ENCODE assay signal across 8 mouse cellular contexts in genomic region chr12:76369978-76370830, GRCm38 (mm10). TPM values are rescaled to one million over a fixed set of nuclear protein-coding genes. Genes with fewer than 3 reads are reported as not detected.
A peak's percentile ranks its signal among the peaks of the same experiment; 100 is the strongest.
DNase-seq lines count a peak whose midpoint lies in the region; ATAC-seq and TF ChIP-seq lines count a peak whose summit lies in the region.

Gene Zbtb1, plus strand, starts transcription at chr12:76370266.

- under 1% methylated on average over 63 of the region's 99 CpGs for WGBS in forebrain, embryonic 13.5 days
- WGBS in large intestine, adult 2 months: under 1% methylated on average over 97 of the region's 99 CpGs
- under 1% methylated on average over 99 of the region's 99 CpGs for WGBS in lung, adult 2 months
- under 1% methylated on average over 85 of the region's 99 CpGs for WGBS in neural tube, embryonic 15.5 days

- H3K4me2 ChIP-seq in CH12.LX (ENCODE audit: insufficient read depth, low read depth, poor library complexity, severe bottlenecking): no peak within 1 kb of the TSS
- H3K4me2 ChIP-seq in forebrain, embryonic 13.5 days: peak within 1 kb of the TSS; percentile 84
- peak within 1 kb of the TSS; percentile 90 for H3K4me2 ChIP-seq in neural tube, embryonic 15.5 days

- ATAC-seq in forebrain, embryonic 13.5 days: peak; percentile 78
- peak; percentile 42 for ATAC-seq in neural tube, embryonic 15.5 days (ENCODE audit: low FRiP score)

- peaks cover 0 to 4% of the 10 kb centered on the region in 2 experiments for H3K36me3 ChIP-seq in CH12.LX (replicated peaks in 1 of 2; ENCODE audit: control insufficient read depth in 1 of 2, insufficient read depth in 1 of 2, low read length in 1 of 2)
- no peaks in the 10 kb centered on the region for H3K36me3 ChIP-seq in forebrain, embryonic 13.5 days (ENCODE audit: poor library complexity, severe bottlenecking)
- H3K36me3 ChIP-seq in neural tube, embryonic 15.5 days: no peaks in the 10 kb centered on the region

- dilution Hi-C loops in CH12.LX (cut with MboI; ENCODE audit: extremely low pct_ligation_motif_present, extremely low pct_unique_long_range_greater_than_20kb, low sequenced_read_pairs): no loop called here

- TF ChIP-seq POLR2A in CH12.LX (IDR thresholded peaks at IDR 0.05; ENCODE audit: low read depth, low read length): peak; percentile 64
- peak; percentile 66; the same call in 1 of the 2 replicates for TF ChIP-seq POLR2A in lung, adult 2 months (IDR thresholded peaks at IDR 0.05; ENCODE audit: borderline replicate concordance, extremely low read depth, low read depth, low read length)

- H3K27me3 ChIP-seq in CH12.LX (replicated peaks): no peaks in the 10 kb centered on the region
- no peaks in the 10 kb centered on the region for H3K27me3 ChIP-seq in forebrain, embryonic 13.5 days
- H3K27me3 ChIP-seq in neural tube, embryonic 15.5 days (replicated peaks): no peaks in the 10 kb centered on the region

- no peak for TF ChIP-seq EP300 in CH12.LX (IDR thresholded peaks at IDR 0.05; ENCODE audit: low read length)

- in situ Hi-C loops in CH12.LX (cut with MboI; ENCODE audit: low pct_ligation_motif_present, low pct_unique_long_range_greater_than_20kb, low sequenced_read_pairs): loop anchor here (5.0 to 10.0 kb wide), 3 partner anchors 37 to 225 kb away; no protein-coding TSS in a partner anchor

- H3K4me3 ChIP-seq in CH12.LX (replicated peaks in 1 of 3; ENCODE audit: low read depth in 2 of 3, low read length in 2 of 3, poor library complexity in 1 of 3): peak within 1 kb of the TSS; percentile 75 to 99 (median 77)
- H3K4me3 ChIP-seq in forebrain, embryonic 13.5 days: peak within 1 kb of the TSS; percentile 88
- H3K4me3 ChIP-seq in lung, adult 2 months (replicated peaks; ENCODE audit: extremely low read depth, low read depth, low read length): peak within 1 kb of the TSS; percentile 89
- H3K4me3 ChIP-seq in neural tube, embryonic 15.5 days (replicated peaks): peak within 1 kb of the TSS; percentile 97

- H3K79me2 ChIP-seq in CH12.LX (replicated peaks; ENCODE audit: control insufficient read depth, extremely low read depth, insufficient read depth, poor library complexity, severe bottlenecking): peaks cover 76% of the 10 kb centered on the region

- TF ChIP-seq RAD21 in CH12.LX (IDR thresholded peaks at IDR 0.05; ENCODE audit: low read depth, low read length): no peak

- H3K4me1 ChIP-seq in CH12.LX (ENCODE audit: control insufficient read depth in 1 of 2, insufficient read depth in 2 of 2): peaks cover 0 to 50% of the 10 kb centered on the region in 2 experiments; a peak in 2 of 4 replicates
- peaks cover 49% of the 10 kb centered on the region for H3K4me1 ChIP-seq in forebrain, embryonic 13.5 days
- H3K4me1 ChIP-seq in lung, adult 2 months (ENCODE audit: control insufficient read depth, insufficient read depth, low read length): peaks cover 13% of the 10 kb centered on the region; the same call in 1 of the 2 replicates
- peaks cover 39% of the 10 kb centered on the region for H3K4me1 ChIP-seq in neural tube, embryonic 15.5 days

- intact Hi-C loops in heart, postnatal 10 days (cut with DNase I): loop anchor here (2.0 kb wide), 1 partner anchor 33 kb away; no protein-coding TSS in a partner anchor

- peak; percentile 54 for DNase-seq in CH12.LX (ENCODE audit: extremely low read depth)
- peak; percentile 58 for DNase-seq in c-Kit-positive CD71-positive TER-119-positive erythroid progenitor cells, embryonic 14.5 days (ENCODE audit: low spot score)
- peak; percentile 89 for DNase-seq in heart, postnatal 10 days
- peak; percentile 14 for DNase-seq in large intestine, adult 2 months (ENCODE audit: low read depth, low spot score)
- DNase-seq in lung, adult 2 months: peak; percentile 82
- DNase-seq in testis, postnatal 14 days (ENCODE audit: low spot score): peak; percentile 82

- peak in 1 of 2 experiments; percentile 10; a peak in 1 of 4 replicates for TF ChIP-seq CTCF in CH12.LX (conservative IDR thresholded peaks at IDR 0.05 in 1 of 2, IDR thresholded peaks at IDR 0.05 in 1 of 2; ENCODE audit: low read depth in 2 of 2, low read length in 2 of 2)
- TF ChIP-seq CTCF in lung, adult 2 months (IDR thresholded peaks at IDR 0.05; ENCODE audit: insufficient read depth, low read length): no peak

- H3K9ac ChIP-seq in CH12.LX (ENCODE audit: insufficient read depth, low read depth): peak within 1 kb of the TSS; percentile 96
- peak within 1 kb of the TSS; percentile 99 for H3K9ac ChIP-seq in forebrain, embryonic 13.5 days
- peak within 1 kb of the TSS; percentile 99 for H3K9ac ChIP-seq in neural tube, embryonic 15.5 days (replicated peaks)

- peak within 1 kb of the TSS; percentile 98 for H3K27ac ChIP-seq in CH12.LX (ENCODE audit: insufficient read depth, low read depth)
- H3K27ac ChIP-seq in forebrain, embryonic 13.5 days: peak within 1 kb of the TSS; percentile 98
- H3K27ac ChIP-seq in neural tube, embryonic 15.5 days (replicated peaks): peak within 1 kb of the TSS; percentile 98

- no peaks in the 10 kb centered on the region for H3K9me3 ChIP-seq in CH12.LX (replicated peaks; ENCODE audit: low read length)
- no peaks in the 10 kb centered on the region for H3K9me3 ChIP-seq in forebrain, embryonic 13.5 days (replicated peaks)
- H3K9me3 ChIP-seq in neural tube, embryonic 15.5 days (replicated peaks): no peaks in the 10 kb centered on the region

TF ChIP-seq in CH12.LX, 34 proteins besides CTCF, POLR2A, EP300 and RAD21:
- TF ChIP-seq UBTF (IDR thresholded peaks at IDR 0.05; ENCODE audit: low read depth, low read length) (peak; percentile 98), USF2 (conservative IDR thresholded peaks at IDR 0.05; ENCODE audit: low read depth, low read length) (no peak), KAT2A (IDR thresholded peaks at IDR 0.05; ENCODE audit: insufficient replicate concordance, low read length) (no peak), PAX5 (IDR thresholded peaks at IDR 0.05; ENCODE audit: low read length) (no peak), HCFC1 (IDR thresholded peaks at IDR 0.05; ENCODE audit: low read depth, low read length) (peak; percentile 28), MAX (IDR thresholded peaks at IDR 0.05; ENCODE audit: low read length) (no peak), BHLHE40 (IDR thresholded peaks at IDR 0.05; ENCODE audit: low read depth, low read length) (peak; percentile 32; the same call in 1 of the 2 replicates), NRF1 (IDR thresholded peaks at IDR 0.05; ENCODE audit: low read depth, low read length) (peak; percentile 47; the same call in 1 of the 2 replicates), IRF4 (IDR thresholded peaks at IDR 0.05; ENCODE audit: low read depth, low read length) (no peak; the same call in 1 of the 2 replicates), POLR2AphosphoS2 (IDR thresholded peaks at IDR 0.05; ENCODE audit: low read depth, low read length) (no peak), ZNF384 (IDR thresholded peaks at IDR 0.05; ENCODE audit: low read depth, low read length) (no peak), NELFE (IDR thresholded peaks at IDR 0.05; ENCODE audit: low read depth, low read length) (peak; percentile 35; the same call in 1 of the 2 replicates), SIN3A (IDR thresholded peaks at IDR 0.05; ENCODE audit: low read length) (peak; percentile 33; the same call in 1 of the 2 replicates), SMC3 (IDR thresholded peaks at IDR 0.05; ENCODE audit: low read depth, low read length) (no peak), TBP (conservative IDR thresholded peaks at IDR 0.05; ENCODE audit: low read depth, low read length) (no peak), TCF12 (IDR thresholded peaks at IDR 0.05; ENCODE audit: low read depth, low read length) (peak; percentile 58), MYC (IDR thresholded peaks at IDR 0.05; ENCODE audit: low read depth, low read length) (no peak), USF1 (IDR thresholded peaks at IDR 0.05; ENCODE audit: low read depth, low read length) (no peak), MEF2A (IDR thresholded peaks at IDR 0.05; ENCODE audit: borderline replicate concordance, low read depth, low read length) (no peak), E2F4 (IDR thresholded peaks at IDR 0.05; ENCODE audit: insufficient replicate concordance, low read depth, low read length) (no peak), MAFK (IDR thresholded peaks at IDR 0.05; ENCODE audit: insufficient replicate concordance, low read length) (no peak), ETS1 (conservative IDR thresholded peaks at IDR 0.05; ENCODE audit: low read depth, low read length) (no peak), CHD2 (IDR thresholded peaks at IDR 0.05; ENCODE audit: low read length) (no peak), JUND (conservative IDR thresholded peaks at IDR 0.05; ENCODE audit: low read depth, low read length) (no peak), ELF1 (IDR thresholded peaks at IDR 0.05; ENCODE audit: low read depth, low read length) (0 out of 2 replicates have a peak, but pooled peaks have one; percentile 37), ZKSCAN1 (IDR thresholded peaks at IDR 0.05; ENCODE audit: borderline replicate concordance, low read depth, low read length) (no peak), CHD1 (IDR thresholded peaks at IDR 0.05; ENCODE audit: low read depth, low read length) (peak; percentile 8; the same call in 1 of the 2 replicates), ZMIZ1 (IDR thresholded peaks at IDR 0.05; ENCODE audit: low read depth, low read length) (peak; percentile 45; the same call in 1 of the 2 replicates), RCOR1 (conservative IDR thresholded peaks at IDR 0.05; ENCODE audit: low read depth, low read length) (no peak), JUN (IDR thresholded peaks at IDR 0.05; ENCODE audit: insufficient read depth, low read depth, low read length) (no peak), GABPA (IDR thresholded peaks at IDR 0.05; ENCODE audit: insufficient replicate concordance, low read depth, low read length) (no peak), MAZ (IDR thresholded peaks at IDR 0.05; ENCODE audit: low read depth, low read length) (no peak), ZC3H11A (IDR thresholded peaks at IDR 0.05; ENCODE audit: low read depth, low read length) (no peak), MXI1 (IDR thresholded peaks at IDR 0.05; ENCODE audit: low read depth, low read length) (peak; percentile 37; the same call in 1 of the 2 replicates)

RNA-seq across cellular contexts. Expression of gene Zbtb1, which starts in this region (rescaled TPM):
- 6.4 and 7.5 TPM in 2 replicates for total RNA-seq in CH12.LX (2012; rRNA removed)
- 22.0 and 24.9 TPM in 2 replicates for total RNA-seq in CH12.LX (2014; rRNA removed)
- polyA plus RNA-seq in CH12.LX (2012; ENCODE audit: insufficient read length, low read depth): 16.0 and 17.1 TPM in 2 replicates
- 5.5 and 5.6 TPM in 2 replicates for polyA plus RNA-seq in forebrain, embryonic 13.5 days (2015; fragmentation: Nextera tagmentation; extraction: Ambion mirVana)
- 1 to 10 TPM; 5.8 to 6.7 TPM for total RNA-seq in heart, postnatal 10 days (2021)
- 0.83 and 1.5 TPM in 2 replicates for polyA plus RNA-seq in large intestine, adult 2 months (2012; rRNA removed)
- 1.9 and 2.2 TPM in 2 replicates for polyA plus RNA-seq in lung, adult 2 months (2012; rRNA removed)
- polyA plus RNA-seq in neural tube, embryonic 15.5 days (2015; fragmentation: Nextera tagmentation; extraction: Ambion mirVana): 3.3 and 4.4 TPM in 2 replicates

Comparison
In these comparisons a context has a peak if more than half of its experiments do, and no peak if none do; other contexts are left out.
1. Peak in every context shown above with its lines: DNase-seq, ATAC-seq, H3K4me3 ChIP-seq and H3K27ac ChIP-seq.
2. DNase-seq: peak in every context shown above with its lines; median percentile 89 in heart, postnatal 10 days; 82 in lung, adult 2 months; 82 in testis, postnatal 14 days; 58 in c-Kit-positive CD71-positive TER-119-positive erythroid progenitor cells, embryonic 14.5 days; 54 in CH12.LX; 14 in large intestine, adult 2 months.